Mouse (Mus musculus) stomach, embryonic 16.5 days (tissue): Measurements from ENCODE around the gene Fam166a. TPM values are rescaled to one million over a fixed set of nuclear protein-coding genes. Genes with fewer than 3 reads are reported as not detected.

Source experiments
- ATAC-seq: fragments of 200-750 bp; cut with Nextera tagmentation; 2 replicates; pipeline ENCODE4 v1.8.0; 2017; ENCODE audit warnings: moderate number of reproducible peaks, moderate TSS enrichment; ENCODE audit not compliant: insufficient read depth, low FRiP score
- H3K27ac ChIP-seq: fragments of 300-500 bp; sonication (generic); 2 replicates; pipeline ENCODE4 v1.5.1; 2014; ENCODE audit warnings: low read length
- H3K27me3 ChIP-seq: fragments of 300-500 bp; sonication (generic); 2 replicates; pipeline ENCODE4 v1.6.1; 2014; ENCODE audit warnings: low read length, control low read depth, mixed read lengths; ENCODE audit not compliant: control insufficient read depth, insufficient read depth
- H3K36me3 ChIP-seq: fragments of 300-500 bp; sonication (generic); 2 replicates; pipeline ENCODE4 v1.6.1; 2014; ENCODE audit warnings: low read length; ENCODE audit not compliant: control insufficient read depth, insufficient read depth
- H3K4me1 ChIP-seq: fragments of 300-500 bp; sonication (generic); 2 replicates; pipeline ENCODE4 v1.6.1; 2014; ENCODE audit warnings: low read length, control low read depth, mixed read lengths; ENCODE audit not compliant: control insufficient read depth, insufficient read depth
- H3K4me2 ChIP-seq: fragments of 300-500 bp; sonication (generic); 2 replicates; pipeline ENCODE4 v1.6.1; 2014; ENCODE audit warnings: low read depth, low read length, mixed read lengths
- H3K4me3 ChIP-seq: fragments of 300-500 bp; sonication (generic); replicated peaks from 2 replicates; pipeline ENCODE4 v1.5.1; 2014; ENCODE audit warnings: mild to moderate bottlenecking, low read length
- H3K9ac ChIP-seq: fragments of 300-500 bp; sonication (generic); 2 replicates; pipeline ENCODE4 v1.6.1; 2014; ENCODE audit warnings: low read length
- H3K9me3 ChIP-seq: fragments of 300-500 bp; sonication (generic); replicated peaks from 2 replicates; pipeline ENCODE4 v1.6.1; 2016; ENCODE audit warnings: low read length, control low read depth; ENCODE audit not compliant: control insufficient read depth
- WGBS: fragments of 180-500 bp; shearing (Covaris S2); extraction: QIAGEN DNeasy Blood & Tissue Kit; methylation state at CpG from one replicate; pipeline ENCODE4 v1.1.7; 2014; 5-methylcytosine and 5-hydroxymethylcytosine counted together
- polyA plus RNA-seq: library from polyadenylated mRNA; unstranded; fragments of >200 nt; fragmentation: Nextera tagmentation; extraction: Ambion mirVana; gene quantifications from 2 replicates; pipeline ENCODE4 v1.2.1, GENCODE M21; 2015

Gene Fam166a
- polyA plus RNA-seq, 1 experiment from 2014 or later, result not detected

- Histone ChIP-seq H3K36me3 (0 out of 2 replicates have a peak, but pooled peaks cover 3% of the 10 kb centered on the region), H3K4me3 (peak overlapping the region; percentile 49), H3K4me2 (peak overlapping the region; percentile 68), H3K27me3 (no peaks in the 10 kb centered on the region; the same call in 1 of the 2 replicates), H3K9ac (peak overlapping the region; percentile 75; the same call in 1 of the 2 replicates), H3K9me3 (no peaks in the 10 kb centered on the region), H3K27ac (peak overlapping the region; percentile 97), H3K4me1 (peaks cover 35% of the 10 kb centered on the region)
- 77% methylated on average over 17 of the region's 17 CpGs for WGBS
- ATAC-seq, result no peak
Observed at GRCm38 (mm10) chr2:25194486-25195171, 23.9 kb upstream of the Fam166a start.

- H3K9me3 ChIP-seq, result no peaks in the 10 kb centered on the region
- peak; percentile 45 for ATAC-seq
- H3K9ac ChIP-seq, result peak overlapping the region; percentile 75
- peaks cover 8% of the 10 kb centered on the region; the same call in 1 of the 2 replicates for H3K36me3 ChIP-seq
- WGBS, result 17% methylated on average over 55 of the region's 55 CpGs
- H3K4me2 ChIP-seq, result peak overlapping the region; percentile 68
- H3K27me3 ChIP-seq, result no peaks in the 10 kb centered on the region; the same call in 1 of the 2 replicates
- H3K4me3 ChIP-seq, result peak overlapping the region; percentile 49
- peaks cover 35% of the 10 kb centered on the region for H3K4me1 ChIP-seq
- H3K27ac ChIP-seq, result peak overlapping the region; percentile 97
Observed at GRCm38 (mm10) chr2:25195211-25196156, 23.1 kb upstream of the Fam166a start.

GRCm38 (mm10) chr2:25196172-25196954 lies 22.2 kb upstream of the Fam166a start, which contains the start of gene Tor4a:
Gene Tor4a (minus strand): TSS chr2:25196886.
- 7% methylated on average over 8 of the region's 8 CpGs for WGBS
- peak within 1 kb of the TSS; percentile 68 for H3K4me2 ChIP-seq
- no peaks in the 10 kb centered on the region; the same call in 1 of the 2 replicates for H3K27me3 ChIP-seq
- peak within 1 kb of the TSS; percentile 75 for H3K9ac ChIP-seq
- no peaks in the 10 kb centered on the region for H3K9me3 ChIP-seq
- peaks cover 35% of the 10 kb centered on the region for H3K4me1 ChIP-seq
- H3K27ac ChIP-seq, result peak within 1 kb of the TSS; percentile 97
- H3K36me3 ChIP-seq, result peaks cover 13% of the 10 kb centered on the region; the same call in 1 of the 2 replicates
- H3K4me3 ChIP-seq, result peak within 1 kb of the TSS; percentile 49
- ATAC-seq, result peak; percentile 88

GRCm38 (mm10) chr2:25197191-25197590 lies 21.4 kb upstream of the Fam166a start:
- Histone ChIP-seq H3K27ac (peak overlapping the region; percentile 97), H3K36me3 (peaks cover 13% of the 10 kb centered on the region; the same call in 1 of the 2 replicates), H3K9ac (peak overlapping the region; percentile 75), H3K4me3 (peak overlapping the region; percentile 49), H3K4me2 (peak overlapping the region; percentile 68), H3K27me3 (no peaks in the 10 kb centered on the region; the same call in 1 of the 2 replicates), H3K4me1 (peaks cover 35% of the 10 kb centered on the region), H3K9me3 (no peaks in the 10 kb centered on the region)
- no peak for ATAC-seq
- WGBS, result 25% methylated on average over 2 of the region's 2 CpGs

- Histone ChIP-seq H3K27ac (peak overlapping the region; percentile 97), H3K4me1 (peaks cover 35% of the 10 kb centered on the region), H3K36me3 (peaks cover 16% of the 10 kb centered on the region), H3K4me3 (no peak overlapping the region), H3K4me2 (no peak overlapping the region), H3K27me3 (no peaks in the 10 kb centered on the region; the same call in 1 of the 2 replicates), H3K9me3 (no peaks in the 10 kb centered on the region), H3K9ac (no peak overlapping the region)
- no peak for ATAC-seq
Observed at GRCm38 (mm10) chr2:25197946-25198345, 20.6 kb upstream of the Fam166a start.

GRCm38 (mm10) chr2:25200631-25201030 lies 17.9 kb upstream of the Fam166a start:
- Histone ChIP-seq H3K9ac (no peak overlapping the region), H3K4me2 (no peak overlapping the region), H3K4me3 (no peak overlapping the region), H3K4me1 (peaks cover 10% of the 10 kb centered on the region; the same call in 1 of the 2 replicates), H3K27ac (no peak overlapping the region), H3K9me3 (no peaks in the 10 kb centered on the region), H3K36me3 (peaks cover 18% of the 10 kb centered on the region), H3K27me3 (no peaks in the 10 kb centered on the region)
- no peak for ATAC-seq
- WGBS, result 90% methylated on average over 2 of the region's 2 CpGs

- ATAC-seq, result no peak; the same call in 1 of the 2 replicates
- Histone ChIP-seq H3K4me2 (no peak overlapping the region), H3K36me3 (peaks cover 19% of the 10 kb centered on the region), H3K4me1 (0 out of 2 replicates have a peak, but pooled peaks cover 6% of the 10 kb centered on the region), H3K27me3 (no peaks in the 10 kb centered on the region), H3K9me3 (no peaks in the 10 kb centered on the region), H3K4me3 (no peak overlapping the region), H3K27ac (no peak overlapping the region), H3K9ac (no peak overlapping the region)
- 63% methylated on average over 4 of the region's 4 CpGs for WGBS
Observed at GRCm38 (mm10) chr2:25203631-25204214, 14.8 kb upstream of the Fam166a start.

GRCm38 (mm10) chr2:25207593-25207992 lies 11.0 kb upstream of the Fam166a start:
- Histone ChIP-seq H3K27ac (no peak overlapping the region), H3K4me2 (no peak overlapping the region)

More at GRCm38 (mm10) chr2:25207593-25207992, 11.0 kb upstream of the Fam166a start:
- no peak overlapping the region for H3K9ac ChIP-seq
- H3K4me1 ChIP-seq, result peaks cover 17% of the 10 kb centered on the region
- no peak overlapping the region for H3K4me3 ChIP-seq
- WGBS, result 78% methylated on average over 1 of the region's 1 CpGs
- H3K27me3 ChIP-seq, result no peaks in the 10 kb centered on the region
- H3K36me3 ChIP-seq, result peaks cover 9% of the 10 kb centered on the region; the same call in 1 of the 2 replicates
- ATAC-seq, result no peak
- no peaks in the 10 kb centered on the region for H3K9me3 ChIP-seq
